Mouse (Mus musculus): ENCODE results near the gene Tnfrsf25.

The Tnfrsf25 gene

GRCm38 (mm10) chr4:152146033-152146827 is 30.5 kb downstream of the Tnfrsf25 start:
- no peak for DNase-seq

GRCm38 (mm10) chr4:152150546-152150945 is 34.8 kb downstream of the Tnfrsf25 start:
- DNase-seq: no peak

GRCm38 (mm10) chr4:152151451-152151965 is 35.8 kb downstream of the Tnfrsf25 start:
- DNase-seq: no peak

- peak; percentile 56 to 60 for DNase-seq
Observed at GRCm38 (mm10) chr4:152151966-152152544, 36.3 kb downstream of the Tnfrsf25 start, which contains the start of gene Espn. Espn (minus strand) TSS chr4:152152371.

GRCm38 (mm10) chr4:152153771-152154177 is 38.0 kb downstream of the Tnfrsf25 start:
- peak; percentile 97 for DNase-seq

- DNase-seq: no peak
Observed at GRCm38 (mm10) chr4:152155019-152155418, 39.3 kb downstream of the Tnfrsf25 start.

- DNase-seq: peak; percentile 85
Observed at GRCm38 (mm10) chr4:152157779-152158584, 42.2 kb downstream of the Tnfrsf25 start.

GRCm38 (mm10) chr4:152158585-152159284 is 43.0 kb downstream of the Tnfrsf25 start, which contains the start of gene Hes2:
Hes2 (plus strand) TSS chr4:152158867.
- DNase-seq: peak; percentile 19 to 25

- peak in 1 of 2 experiments; percentile 13 for DNase-seq
Observed at GRCm38 (mm10) chr4:152159285-152159678, 43.5 kb downstream of the Tnfrsf25 start.

GRCm38 (mm10) chr4:152160748-152161147 is 45.0 kb downstream of the Tnfrsf25 start:
- DNase-seq: no peak

GRCm38 (mm10) chr4:152161601-152162000 is 45.9 kb downstream of the Tnfrsf25 start:
- DNase-seq: no peak

- no peak for DNase-seq
Observed at GRCm38 (mm10) chr4:152162748-152163147, 47.0 kb downstream of the Tnfrsf25 start.

- peak; percentile 87 to 89 for DNase-seq
Observed at GRCm38 (mm10) chr4:152165036-152165931, 49.5 kb downstream of the Tnfrsf25 start.

- DNase-seq: no peak
Observed at GRCm38 (mm10) chr4:152168052-152168451, 52.3 kb downstream of the Tnfrsf25 start.

- no peak for DNase-seq
Observed at GRCm38 (mm10) chr4:152169103-152169502, 53.4 kb downstream of the Tnfrsf25 start.
